Mouse (Mus musculus) ES-E14 (cell line): Measurements from ENCODE around the gene Cuta. TPM values are rescaled to one million over a fixed set of nuclear protein-coding genes. Genes with fewer than 3 reads are reported as not detected.
A peak's percentile ranks its signal among the peaks of the same experiment; 100 is the strongest.

ENCODE experiments used
- DNase-seq: peaks from one replicate; pipeline ENCODE4 v3.0.0-alpha.2; 2013; ENCODE audit warnings: low read depth, low spot score
- H3K27ac ChIP-seq: 2 replicates; pipeline ENCODE4 v1.5.1; 2012; ENCODE audit warnings: low read depth, mild to moderate bottlenecking, low read length, moderate library complexity, mixed read lengths; ENCODE audit not compliant: poor library complexity, insufficient read depth, severe bottlenecking
- H3K36me3 ChIP-seq: 2 replicates; pipeline ENCODE4 v1.6.1; 2012; ENCODE audit warnings: mild to moderate bottlenecking, low read length, moderate library complexity, mixed read lengths; ENCODE audit not compliant: control insufficient read depth, poor library complexity, insufficient read depth, severe bottlenecking
- H3K4me1 ChIP-seq, 2 experiments: fragments of 150-350 bp in 1 of 2; sonication (generic) in 1 of 2; 2 replicates each; pipeline ENCODE4 v1.6.1; 2012; ENCODE audit warnings: low read length in 2 of 2, mild to moderate bottlenecking in 1 of 2, mixed read lengths in 1 of 2; ENCODE audit not compliant: control insufficient read depth in 2 of 2, insufficient read depth in 2 of 2, poor library complexity in 1 of 2
- H3K4me3 ChIP-seq, 2 experiments: fragments of 150-350 bp in 1 of 2; sonication (generic) in 1 of 2; 2 replicates each; pipeline ENCODE4 v1.5.1; 2012; ENCODE audit warnings: low read length in 2 of 2, low read depth in 1 of 2, mild to moderate bottlenecking in 1 of 2, mixed read lengths in 1 of 2; ENCODE audit not compliant: insufficient read depth in 1 of 2, poor library complexity in 1 of 2, severe bottlenecking in 1 of 2
- H3K9ac ChIP-seq: 2 replicates; pipeline ENCODE4 v1.6.1; 2012; ENCODE audit warnings: low read depth, mild to moderate bottlenecking, low read length, mixed read lengths; ENCODE audit not compliant: poor library complexity, insufficient read depth, severe bottlenecking
- H3K9me3 ChIP-seq: fragments of 150-350 bp; sonication (generic); 2 replicates; pipeline ENCODE4 v1.6.1; 2012; ENCODE audit warnings: low read depth, mild to moderate bottlenecking, low read length; ENCODE audit not compliant: control insufficient read depth, insufficient read depth
- CHD2 ChIP-seq: IDR thresholded peaks from 2 replicates; pipeline ENCODE4 v1.6.1; 2014; ENCODE audit warnings: mild to moderate bottlenecking, low read depth, low read length, inconsistent platforms
- HCFC1 ChIP-seq: IDR thresholded peaks from 2 replicates; pipeline ENCODE4 v1.6.1; 2012; ENCODE audit warnings: low read length, inconsistent platforms, borderline replicate concordance; ENCODE audit not compliant: insufficient read depth
- MAFK ChIP-seq: IDR thresholded peaks from 2 replicates; pipeline ENCODE4 v1.6.1; 2014; ENCODE audit warnings: mild to moderate bottlenecking, low read depth, low read length, inconsistent platforms; ENCODE audit not compliant: insufficient read depth
- ZC3H11A ChIP-seq: IDR thresholded peaks from 2 replicates; pipeline ENCODE4 v1.6.1; 2012; ENCODE audit warnings: low read depth, mild to moderate bottlenecking, inconsistent platforms, low read length, borderline replicate concordance
- ZNF384 ChIP-seq: IDR thresholded peaks from 2 replicates; pipeline ENCODE4 v1.6.1; 2012; ENCODE audit warnings: low read depth, low read length, inconsistent platforms
- in situ Hi-C, 2 experiments: fragments of 600-800 bp; cut with MboI; formaldehyde crosslinking; loops; one replicate each; pipeline ENCODE4 v1.15.1; 2025; ENCODE audit warnings: low sequenced_read_pairs in 2 of 2, inconsistent platforms in 1 of 2; ENCODE audit not compliant: unreplicated experiment in 2 of 2
- total RNA-seq: library from RNA; depleted of rRNA; stranded (reverse); fragments of 300-350 nt; gene quantifications from 2 replicates; pipeline ENCODE4 v1.2.3, GENCODE M21; 2012

Cuta gene
- total RNA-seq, 1 experiment, result 43.0 TPM

GRCm38 (mm10) chr17:26953726-26954125 lies 14.4 kb upstream of the Cuta start:
- no peak for DNase-seq
- no peak overlapping the region for H3K9ac ChIP-seq
- 0 out of 4 replicates have a peak overlapping the region, but pooled peaks of 1 of the 2 experiments have one; percentile 5 for H3K4me3 ChIP-seq
- no peaks in the 10 kb centered on the region for H3K9me3 ChIP-seq
- no peak for TF ChIP-seq ZNF384
- in situ Hi-C loops, result no loop called here
- H3K36me3 ChIP-seq, result peaks cover 21% of the 10 kb centered on the region
- peaks cover 2 to 36% of the 10 kb centered on the region in 2 experiments; a peak in 2 of 4 replicates for H3K4me1 ChIP-seq
- no peak overlapping the region for H3K27ac ChIP-seq

GRCm38 (mm10) chr17:26953201-26953600 lies 13.8 kb upstream of the Cuta start:
- Histone ChIP-seq H3K9me3 (no peaks in the 10 kb centered on the region), H3K36me3 (peaks cover 21% of the 10 kb centered on the region), H3K4me1 (peaks cover 2 to 33% of the 10 kb centered on the region in 2 experiments; a peak in 2 of 4 replicates), H3K27ac (no peak overlapping the region), H3K9ac (no peak overlapping the region), H3K4me3 (no peak overlapping the region)
- DNase-seq, result no peak
- TF ChIP-seq ZNF384, result no peak
- no peak for TF ChIP-seq ZC3H11A
- TF ChIP-seq MAFK, result no peak
- in situ Hi-C loops, result no loop called here

DNA sequence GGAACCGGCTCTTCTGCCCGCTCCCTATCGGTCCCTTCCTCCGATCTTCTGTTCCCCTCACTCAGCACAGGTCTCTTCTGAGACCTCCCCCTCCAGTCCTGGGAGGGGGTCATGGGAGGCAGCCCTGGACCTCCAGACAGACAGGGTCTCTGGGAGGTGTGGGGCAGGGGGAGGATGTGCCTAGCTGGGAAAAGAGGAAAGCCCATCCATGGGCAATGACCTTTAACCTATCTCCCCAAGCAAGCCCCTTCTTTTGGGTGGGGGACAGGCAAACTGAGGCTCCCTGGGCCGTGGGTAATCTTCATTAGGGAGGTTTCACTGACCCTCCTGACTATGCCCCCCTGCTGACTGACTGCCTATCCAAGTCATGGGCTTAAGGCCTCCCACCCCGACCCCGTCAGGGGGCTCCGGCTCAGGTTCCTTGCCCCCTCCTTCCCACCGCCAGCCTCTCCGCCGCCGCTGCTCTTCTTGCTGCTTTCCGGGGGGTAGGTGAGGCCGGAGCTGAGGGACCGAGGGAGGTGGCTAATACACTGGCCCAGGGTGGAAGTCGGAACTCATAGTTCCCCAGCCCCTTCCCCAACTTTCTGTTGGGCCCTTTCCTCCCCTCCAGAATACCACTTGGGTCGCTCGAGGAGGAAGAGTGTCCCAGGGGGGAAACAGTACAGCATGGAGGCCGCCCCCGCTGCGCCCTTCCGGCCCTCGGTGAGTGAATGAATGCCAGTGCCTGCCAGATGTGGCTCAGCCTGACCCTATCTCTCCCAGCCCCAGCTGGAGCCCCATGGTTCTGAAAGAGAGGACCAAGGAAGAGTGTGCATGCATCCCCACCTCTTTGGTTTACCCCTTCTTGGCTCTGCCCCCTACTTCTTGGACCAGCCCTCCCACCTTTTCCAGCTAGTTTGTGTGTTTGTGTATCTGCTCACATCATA lies 12.8 kb upstream of the Cuta start:
- peak overlapping the region; percentile 31 to 50; a peak in 3 of 4 replicates for H3K4me3 ChIP-seq
- DNase-seq, result no peak
- TF ChIP-seq MAFK (no peak), ZNF384 (no peak), HCFC1 (no peak), CHD2 (no peak), ZC3H11A (no peak)
- peaks cover 2 to 35% of the 10 kb centered on the region in 2 experiments; a peak in 2 of 4 replicates for H3K4me1 ChIP-seq
- H3K27ac ChIP-seq, result no peak overlapping the region; the same call in 1 of the 2 replicates
- in situ Hi-C loops, result no loop called here
- H3K36me3 ChIP-seq, result peaks cover 13% of the 10 kb centered on the region
- H3K9ac ChIP-seq, result peak overlapping the region; percentile 54
- H3K9me3 ChIP-seq, result no peaks in the 10 kb centered on the region

- in situ Hi-C loops, result no loop called here
- no peak for TF ChIP-seq HCFC1
- TF ChIP-seq ZC3H11A, result no peak
- no peak for TF ChIP-seq CHD2
- no peak for TF ChIP-seq ZNF384
- no peak for TF ChIP-seq MAFK
- H3K9me3 ChIP-seq, result no peaks in the 10 kb centered on the region
- peaks cover 8% of the 10 kb centered on the region; the same call in 1 of the 2 replicates for H3K36me3 ChIP-seq
- DNase-seq, result no peak
- peaks cover 2 to 35% of the 10 kb centered on the region in 2 experiments; a peak in 2 of 4 replicates for H3K4me1 ChIP-seq
- H3K9ac ChIP-seq, result no peak overlapping the region; the same call in 1 of the 2 replicates
- H3K4me3 ChIP-seq, result peak overlapping the region; percentile 31 to 50; a peak in 2 of 4 replicates
- H3K27ac ChIP-seq, result no peak overlapping the region
Measured at GRCm38 (mm10) chr17:26951406-26951805, 12.0 kb upstream of the Cuta start.
